Mouse (Mus musculus): ENCODE results near the gene Mybphl.

DNA sequence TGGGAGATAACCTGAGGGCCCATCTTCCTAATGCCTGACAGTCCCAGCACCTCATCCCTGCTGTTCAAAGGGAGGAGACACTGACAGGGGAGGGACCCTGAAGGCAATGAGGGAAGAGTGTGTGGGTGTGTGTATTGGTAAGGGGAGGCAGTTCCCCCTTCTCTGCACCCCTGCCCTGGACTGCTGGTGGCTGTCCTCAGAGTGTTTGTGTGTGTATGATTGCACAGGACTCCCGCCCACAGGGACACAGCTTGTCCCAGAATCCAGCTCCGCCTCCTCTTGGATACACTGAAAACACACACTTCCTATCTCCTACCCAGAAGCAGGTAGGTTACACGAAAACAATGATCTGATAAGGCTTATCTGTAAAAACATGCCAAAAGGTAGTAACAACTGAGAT, 9.5 kb upstream of the Mybphl start:
- TF ChIP-seq CTCF (IDR thresholded peaks at IDR 0.05; ENCODE audit: insufficient read depth, low read depth, low read length) (no peak), POLR2A (IDR thresholded peaks at IDR 0.05; ENCODE audit: insufficient read depth, low read depth, low read length) (no peak)
